Mouse (Mus musculus): Measurements from ENCODE around the gene Tial1. TPM values are rescaled to one million over a fixed set of nuclear protein-coding genes. Genes with fewer than 3 reads are reported as not detected.

Gene Tial1
- total RNA-seq, 2 experiments from 2014 or later, result 89.1 to 249 TPM

Other genes starting within 250 kb of the Tial1 start
- 3.4 and 4.7 TPM in 2 replicates for gene Armc5, start 224.4 kb downstream of the Tial1 start, total RNA-seq (2015; ENCODE audit: low replicate concordance)
- gene Armc5, start 224.4 kb downstream of the Tial1 start, total RNA-seq (2017; ENCODE audit: low replicate concordance), result 3.1 and 4.5 TPM in 2 replicates
- 3.6 and 5.9 TPM in 2 replicates for gene 9130023H24Rik, start 223.7 kb downstream of the Tial1 start, total RNA-seq (2015; ENCODE audit: low replicate concordance)
- gene 9130023H24Rik, start 223.7 kb downstream of the Tial1 start, total RNA-seq (2017; ENCODE audit: low replicate concordance), result 2.6 and 2.8 TPM in 2 replicates
- 0.84 and 1.4 TPM in 2 replicates for gene Tgfb1i1, start 214.9 kb downstream of the Tial1 start, total RNA-seq (2015; ENCODE audit: low replicate concordance)
- gene Tgfb1i1, start 214.9 kb downstream of the Tial1 start, total RNA-seq (2017; ENCODE audit: low replicate concordance), result 0.51 TPM in 1 of 2 replicates, not detected in the other
- gene Slc5a2, start 196.1 kb downstream of the Tial1 start, total RNA-seq (2015; ENCODE audit: low replicate concordance), result 2.5 TPM in 1 of 2 replicates, not detected in the other
- 1.3 TPM in 1 of 2 replicates, not detected in the other for gene Slc5a2, start 196.1 kb downstream of the Tial1 start, total RNA-seq (2017; ENCODE audit: low replicate concordance)
- 90.5 and 137 TPM in 2 replicates for gene BC017158, start 163.5 kb downstream of the Tial1 start, total RNA-seq (2015; ENCODE audit: low replicate concordance)
- gene BC017158, start 163.5 kb downstream of the Tial1 start, total RNA-seq (2017; ENCODE audit: low replicate concordance), result 85.2 and 107 TPM in 2 replicates
- gene Rgs10, start 43.0 kb downstream of the Tial1 start, total RNA-seq (2015; ENCODE audit: low replicate concordance), result 43.2 and 50.1 TPM in 2 replicates
- gene Rgs10, start 43.0 kb downstream of the Tial1 start, total RNA-seq (2017; ENCODE audit: low replicate concordance), result 37.1 and 46.5 TPM in 2 replicates
- 1.4 and 2.9 TPM in 2 replicates for gene Bag3, start 61.9 kb upstream of the Tial1 start, total RNA-seq (2015; ENCODE audit: low replicate concordance)
- 0.38 and 2.2 TPM in 2 replicates for gene Bag3, start 61.9 kb upstream of the Tial1 start, total RNA-seq (2017; ENCODE audit: low replicate concordance)
- gene Inpp5f, start 149.6 kb upstream of the Tial1 start, total RNA-seq (2015; ENCODE audit: low replicate concordance), result 1.8 and 3.8 TPM in 2 replicates
- gene Inpp5f, start 149.6 kb upstream of the Tial1 start, total RNA-seq (2017; ENCODE audit: low replicate concordance), result 1.0 and 2.2 TPM in 2 replicates

Data from erythroid progenitor cell, adult 5-6 weeks (primary cell).